Mouse (Mus musculus) spleen, adult 2 months (tissue): ENCODE results near the gene Mbnl3. TPM values are rescaled to one million over a fixed set of nuclear protein-coding genes. Genes with fewer than 3 reads are reported as not detected.

Source experiments
- DNase-seq, 2 experiments: peaks; one replicate each; pipeline versions ENCODE4 v3.0.0 to v3.0.0-alpha.2; 2012 to 2021; ENCODE audit warnings: low spot score in 2 of 2, low read depth in 1 of 2
- H3K27ac ChIP-seq: fragments of 200-500 bp; 2 replicates; pipeline ENCODE4 v1.5.1; 2012; ENCODE audit warnings: low read length, inconsistent platforms; ENCODE audit not compliant: insufficient read depth
- H3K27me3 ChIP-seq: fragments of 200-500 bp; 2 replicates; pipeline ENCODE4 v1.6.1; 2012; ENCODE audit warnings: mild to moderate bottlenecking, moderate library complexity, low read length, inconsistent platforms; ENCODE audit not compliant: control insufficient read depth, insufficient read depth
- H3K36me3 ChIP-seq: fragments of 200-500 bp; 2 replicates; pipeline ENCODE4 v1.6.1; 2012; ENCODE audit warnings: mild to moderate bottlenecking, low read length, inconsistent platforms; ENCODE audit not compliant: control insufficient read depth, insufficient read depth
- H3K4me1 ChIP-seq: fragments of 200-500 bp; 2 replicates; pipeline ENCODE4 v1.6.1; 2011; ENCODE audit warnings: inconsistent platforms; ENCODE audit not compliant: control insufficient read depth, insufficient read depth, insufficient read length
- H3K4me3 ChIP-seq: fragments of 200-500 bp; 2 replicates; pipeline ENCODE4 v1.5.1; 2011; ENCODE audit warnings: mild to moderate bottlenecking, inconsistent platforms; ENCODE audit not compliant: insufficient read depth, insufficient read length; ENCODE audit errors: extremely low read depth
- CTCF ChIP-seq: fragments of 200-500 bp; IDR thresholded peaks from 2 replicates; pipeline ENCODE4 v1.5.1; 2011; ENCODE audit warnings: mild to moderate bottlenecking, inconsistent platforms; ENCODE audit not compliant: insufficient read depth, insufficient read length, insufficient replicate concordance; ENCODE audit errors: extremely low read depth
- POLR2A ChIP-seq: fragments of 200-500 bp; IDR thresholded peaks from 2 replicates; pipeline ENCODE4 v1.6.1; 2011; ENCODE audit warnings: low read depth, low read length, inconsistent platforms
- WGBS: fragments of 180-500 bp; shearing (Covaris S2); methylation state at CpG from one replicate; pipeline ENCODE4 v1.1.7; 2018; 5-methylcytosine and 5-hydroxymethylcytosine counted together
- polyA plus RNA-seq: library from polyadenylated mRNA; depleted of rRNA; stranded (reverse); fragments of >200 nt; gene quantifications from 2 replicates; pipeline ENCODE4 v1.2.3, GENCODE M21; 2012

Gene Mbnl3
- polyA plus RNA-seq, 1 experiment, result 4.1 TPM

- no peaks in the 10 kb centered on the region for H3K36me3 ChIP-seq
- H3K4me3 ChIP-seq, result no peak overlapping the region
- no peaks in the 10 kb centered on the region for H3K4me1 ChIP-seq
- no peak for TF ChIP-seq CTCF
- TF ChIP-seq POLR2A, result no peak
- DNase-seq, result no peak
- H3K27ac ChIP-seq, result no peak overlapping the region
- no peaks in the 10 kb centered on the region for H3K27me3 ChIP-seq
- WGBS, result 84% methylated on average over 1 of the region's 1 CpGs
These were observed 35.9 kb downstream of the Mbnl3 start for GRCm38 (mm10) chrX:51170404-51170803.

DNA sequence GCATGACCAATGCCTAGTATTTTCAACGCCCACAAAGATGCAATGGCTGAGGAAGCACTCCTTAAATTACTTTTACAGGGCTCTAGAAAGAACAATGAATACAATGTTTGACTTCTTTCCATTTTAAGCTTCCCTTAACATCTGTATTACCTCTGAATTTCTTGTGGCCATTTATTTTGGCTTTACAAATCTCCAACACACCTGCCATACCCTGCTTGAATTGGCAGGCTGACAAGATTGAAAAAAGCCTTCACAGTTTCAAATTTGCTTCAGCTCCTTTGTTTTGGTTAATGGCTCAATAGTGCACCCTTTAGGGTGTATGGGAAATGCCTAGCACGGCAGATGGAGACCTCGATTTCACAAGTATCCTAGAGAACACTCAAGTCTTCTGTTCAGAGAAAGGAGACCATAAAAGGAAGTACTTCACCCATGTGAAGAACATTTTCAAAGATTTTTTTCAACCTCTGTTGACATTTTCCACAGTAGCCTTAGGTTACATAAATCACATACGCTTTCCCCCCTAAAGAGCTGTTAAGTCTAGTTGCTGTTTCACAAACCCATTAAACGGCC is 36.8 kb downstream of the Mbnl3 start:
- DNase-seq, result no peak
- Histone ChIP-seq H3K4me3 (no peak overlapping the region), H3K27me3 (no peaks in the 10 kb centered on the region), H3K4me1 (no peaks in the 10 kb centered on the region), H3K27ac (no peak overlapping the region), H3K36me3 (no peaks in the 10 kb centered on the region)
- TF ChIP-seq POLR2A (no peak), CTCF (no peak)
- WGBS, result 59% methylated on average over 5 of the region's 5 CpGs

- H3K4me3 ChIP-seq, result no peak overlapping the region
- no peaks in the 10 kb centered on the region for H3K36me3 ChIP-seq
- 88% methylated on average over 3 of the region's 3 CpGs for WGBS
- H3K27ac ChIP-seq, result no peak overlapping the region
- H3K27me3 ChIP-seq, result no peaks in the 10 kb centered on the region
- no peak for TF ChIP-seq CTCF
- no peak for TF ChIP-seq POLR2A
- no peak for DNase-seq
- no peaks in the 10 kb centered on the region for H3K4me1 ChIP-seq
These were observed 38.4 kb downstream of the Mbnl3 start for GRCm38 (mm10) chrX:51167976-51168375.

DNA sequence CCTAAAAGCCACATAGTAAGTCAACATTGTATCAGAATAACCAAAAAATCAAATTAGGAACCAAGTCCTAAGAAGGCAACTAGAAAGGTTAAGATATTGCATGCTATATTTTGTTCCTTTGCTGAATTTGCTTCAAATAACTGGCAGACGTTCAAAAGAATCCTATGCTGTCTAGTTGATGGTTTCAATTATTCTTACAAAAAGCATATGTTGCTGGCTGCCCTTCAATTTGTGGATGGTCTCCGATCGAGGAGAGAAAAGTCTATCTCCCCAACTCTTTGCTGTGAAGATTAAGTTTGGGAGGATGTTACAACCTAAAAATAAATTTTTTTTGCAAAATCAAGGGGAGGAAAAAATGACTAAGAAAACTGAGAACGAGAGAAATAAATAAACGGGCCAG is 41.6 kb downstream of the Mbnl3 start:
- Histone ChIP-seq H3K27ac (no peak overlapping the region), H3K36me3 (no peaks in the 10 kb centered on the region), H3K4me1 (no peaks in the 10 kb centered on the region), H3K27me3 (no peaks in the 10 kb centered on the region), H3K4me3 (no peak overlapping the region)
- WGBS, result 86% methylated on average over 5 of the region's 5 CpGs
- no peak for TF ChIP-seq POLR2A
- TF ChIP-seq CTCF, result no peak
- DNase-seq, result no peak

DNA sequence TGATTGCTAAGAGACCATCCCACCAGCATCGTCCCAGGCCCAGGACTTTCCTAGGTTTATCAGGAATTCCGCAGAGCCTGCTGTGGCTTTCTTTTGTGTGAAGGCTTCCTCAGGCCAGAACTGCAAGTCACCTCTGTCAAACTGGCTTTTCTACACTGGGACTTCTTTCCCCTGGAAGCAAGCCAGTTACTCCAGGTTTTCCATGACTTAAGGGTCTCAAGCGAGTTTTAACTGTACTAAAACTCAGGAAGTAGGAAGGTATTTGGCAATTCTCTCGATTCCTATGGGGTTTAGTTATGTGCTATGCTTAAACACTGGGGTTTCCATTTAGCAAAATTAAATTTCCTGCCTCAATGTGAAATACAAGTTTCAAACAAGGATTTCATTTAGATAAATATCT is 57.9 kb downstream of the Mbnl3 start:
- TF ChIP-seq POLR2A (no peak), CTCF (no peak)
- no peak for DNase-seq
- Histone ChIP-seq H3K36me3 (no peaks in the 10 kb centered on the region), H3K4me1 (no peaks in the 10 kb centered on the region), H3K27me3 (no peaks in the 10 kb centered on the region), H3K4me3 (no peak overlapping the region), H3K27ac (no peak overlapping the region)
- WGBS, result 77% methylated on average over 4 of the region's 4 CpGs

GRCm38 (mm10) chrX:51146351-51146750 is 60.0 kb downstream of the Mbnl3 start:
- WGBS, result 57% methylated on average over 4 of the region's 4 CpGs
- Histone ChIP-seq H3K4me3 (no peak overlapping the region), H3K4me1 (no peaks in the 10 kb centered on the region), H3K27me3 (no peaks in the 10 kb centered on the region), H3K36me3 (no peaks in the 10 kb centered on the region), H3K27ac (no peak overlapping the region)
- DNase-seq, result no peak
- TF ChIP-seq POLR2A (no peak), CTCF (no peak)

- TF ChIP-seq CTCF (no peak), POLR2A (no peak)
- H3K4me1 ChIP-seq, result no peaks in the 10 kb centered on the region
- H3K36me3 ChIP-seq, result no peaks in the 10 kb centered on the region
- WGBS, result 52% methylated on average over 3 of the region's 3 CpGs
- H3K27ac ChIP-seq, result no peak overlapping the region
- H3K27me3 ChIP-seq, result no peaks in the 10 kb centered on the region
- H3K4me3 ChIP-seq, result no peak overlapping the region
- DNase-seq, result no peak
These were observed 66.3 kb downstream of the Mbnl3 start for GRCm38 (mm10) chrX:51140055-51140454.
